Mouse (Mus musculus) limb, embryonic 14.5 days (tissue): Measurements from ENCODE around the gene Slc18b1. TPM values are rescaled to one million over a fixed set of nuclear protein-coding genes. Genes with fewer than 3 reads are reported as not detected.

ENCODE experiments used
- ATAC-seq: fragments of 200-750 bp; cut with Nextera tagmentation; 2 replicates; pipeline ENCODE4 v1.8.0; 2017; ENCODE audit warnings: low read depth, moderate number of reproducible peaks, moderate TSS enrichment; ENCODE audit not compliant: low FRiP score
- DNase-seq: peaks from one replicate; pipeline ENCODE4 v3.0.0-alpha.2; 2015; ENCODE audit warnings: low spot score
- H3K27ac ChIP-seq: fragments of 300-500 bp; sonication (generic); replicated peaks from 2 replicates; pipeline ENCODE4 v1.5.1; 2014; ENCODE audit warnings: low read depth, mild to moderate bottlenecking, low read length, moderate library complexity, mixed read lengths
- H3K27me3 ChIP-seq: fragments of 300-500 bp; sonication (generic); 2 replicates; pipeline ENCODE4 v1.6.1; 2014; ENCODE audit warnings: low read length, mixed read lengths; ENCODE audit not compliant: control insufficient read depth, insufficient read depth
- H3K36me3 ChIP-seq: fragments of 300-500 bp; sonication (generic); 2 replicates; pipeline ENCODE4 v1.6.1; 2014; ENCODE audit warnings: mild to moderate bottlenecking, low read length, moderate library complexity, mixed read lengths; ENCODE audit not compliant: control insufficient read depth, insufficient read depth
- H3K4me1 ChIP-seq: fragments of 300-500 bp; sonication (generic); 2 replicates; pipeline ENCODE4 v1.6.1; 2014; ENCODE audit warnings: antibody characterized with exemption, low read length, mixed read lengths; ENCODE audit not compliant: control insufficient read depth, insufficient read depth
- H3K4me2 ChIP-seq: fragments of 300-500 bp; sonication (generic); replicated peaks from 2 replicates; pipeline ENCODE4 v1.6.1; 2014; ENCODE audit warnings: low read depth, mild to moderate bottlenecking, low read length, moderate library complexity; ENCODE audit not compliant: severe bottlenecking
- H3K4me3 ChIP-seq: fragments of 300-500 bp; sonication (generic); replicated peaks from 2 replicates; pipeline ENCODE4 v1.5.1; 2014; ENCODE audit warnings: low read length
- H3K9ac ChIP-seq: fragments of 300-500 bp; sonication (generic); 2 replicates; pipeline ENCODE4 v1.6.1; 2014; ENCODE audit warnings: mild to moderate bottlenecking, low read depth, low read length, moderate library complexity; ENCODE audit not compliant: severe bottlenecking
- H3K9me3 ChIP-seq: fragments of 300-500 bp; sonication (generic); 2 replicates; pipeline ENCODE4 v1.6.1; 2016; ENCODE audit warnings: low read length; ENCODE audit not compliant: control insufficient read depth
- POLR2A ChIP-seq: fragments of 200-500 bp; IDR thresholded peaks from 2 replicates; pipeline ENCODE4 v1.8.0; 2012; ENCODE audit warnings: inconsistent platforms, mild to moderate bottlenecking, moderate library complexity, borderline replicate concordance; ENCODE audit not compliant: insufficient read depth, insufficient read length; ENCODE audit errors: extremely low read depth
- WGBS: fragments of 180-500 bp; shearing (Covaris S2); extraction: QIAGEN DNeasy Blood & Tissue Kit; methylation state at CpG from one replicate; pipeline ENCODE4 v1.1.7; 2014; 5-methylcytosine and 5-hydroxymethylcytosine counted together
- polyA plus RNA-seq, 2 experiments: library from polyadenylated mRNA; depleted of rRNA in 1 of 2; stranded (reverse) in 1 of 2; unstranded in 1 of 2; fragments of >200 nt; fragmentation: Nextera tagmentation in 1 of 2; extraction: Ambion mirVana in 1 of 2; gene quantifications; 2 replicates each; pipeline versions ENCODE4 v1.2.1 to v1.2.3; 2012 to 2014

Gene Slc18b1
- polyA plus RNA-seq, 2 experiments: 16.1 to 23.8 TPM

- Histone ChIP-seq H3K4me3 (no peak overlapping the region), H3K4me1 (no peaks in the 10 kb centered on the region), H3K9ac (no peak overlapping the region), H3K9me3 (no peaks in the 10 kb centered on the region), H3K4me2 (no peak overlapping the region), H3K27me3 (no peaks in the 10 kb centered on the region), H3K36me3 (no peaks in the 10 kb centered on the region), H3K27ac (no peak overlapping the region)
- TF ChIP-seq POLR2A: no peak
- ATAC-seq: no peak
- 74% methylated on average over 4 of the region's 4 CpGs for WGBS
- DNase-seq: no peak
Observed at GRCm38 (mm10) chr10:23840496-23840895, 43.7 kb downstream of the Slc18b1 start.

GRCm38 (mm10) chr10:23851228-23851912, 54.6 kb downstream of the Slc18b1 start, which contains the start of gene Vnn3:
Vnn3 (plus strand) TSS chr10:23851462.
- Histone ChIP-seq H3K4me1 (no peaks in the 10 kb centered on the region), H3K27ac (no peak within 1 kb of the TSS), H3K36me3 (no peaks in the 10 kb centered on the region), H3K4me2 (no peak within 1 kb of the TSS), H3K27me3 (no peaks in the 10 kb centered on the region), H3K9me3 (no peaks in the 10 kb centered on the region), H3K9ac (no peak within 1 kb of the TSS), H3K4me3 (no peak within 1 kb of the TSS)
- DNase-seq (no peak), ATAC-seq (no peak)
- WGBS: 81% methylated on average over 4 of the region's 4 CpGs
- TF ChIP-seq POLR2A: no peak

GRCm38 (mm10) chr10:23852096-23852495, 55.3 kb downstream of the Slc18b1 start:
- H3K4me2 ChIP-seq: no peak overlapping the region
- ATAC-seq: no peak
- no peaks in the 10 kb centered on the region for H3K27me3 ChIP-seq
- no peak overlapping the region for H3K9ac ChIP-seq
- H3K27ac ChIP-seq: no peak overlapping the region
- WGBS: 75% methylated on average over 2 of the region's 2 CpGs
- H3K4me3 ChIP-seq: no peak overlapping the region
- H3K4me1 ChIP-seq: no peaks in the 10 kb centered on the region
- no peaks in the 10 kb centered on the region for H3K36me3 ChIP-seq
- H3K9me3 ChIP-seq: no peaks in the 10 kb centered on the region
- TF ChIP-seq POLR2A: no peak
- no peak for DNase-seq

GRCm38 (mm10) chr10:23864362-23865312, 67.9 kb downstream of the Slc18b1 start:
- ATAC-seq (no peak), DNase-seq (peak; percentile 4)
- Histone ChIP-seq H3K36me3 (no peaks in the 10 kb centered on the region), H3K4me3 (no peak overlapping the region), H3K9ac (no peak overlapping the region), H3K27me3 (no peaks in the 10 kb centered on the region), H3K27ac (no peak overlapping the region), H3K9me3 (peaks cover 9% of the 10 kb centered on the region; the same call in 1 of the 2 replicates), H3K4me2 (no peak overlapping the region), H3K4me1 (no peaks in the 10 kb centered on the region)
- no peak for TF ChIP-seq POLR2A
- WGBS: 71% methylated on average over 9 of the region's 9 CpGs

Other genes starting within 250 kb of the Slc18b1 start
- 5,532 and 5,668 TPM in 2 replicates for gene Rps12, start 9.7 kb upstream of the Slc18b1 start, polyA plus RNA-seq (2012; rRNA removed)
- gene Rps12, start 9.7 kb upstream of the Slc18b1 start, polyA plus RNA-seq (2014; fragmentation: Nextera tagmentation; extraction: Ambion mirVana): 252 and 266 TPM in 2 replicates
- 0.04 and 0.08 TPM in 2 replicates for gene Vnn3, start 54.5 kb downstream of the Slc18b1 start, polyA plus RNA-seq (2012; rRNA removed)
- gene Vnn3, start 54.5 kb downstream of the Slc18b1 start, polyA plus RNA-seq (2014; fragmentation: Nextera tagmentation; extraction: Ambion mirVana): 0.11 and 0.23 TPM in 2 replicates
- gene Vnn1, start 97.7 kb downstream of the Slc18b1 start, polyA plus RNA-seq (2012; rRNA removed): 0.82 and 1.1 TPM in 2 replicates
- gene Vnn1, start 97.7 kb downstream of the Slc18b1 start, polyA plus RNA-seq (2014; fragmentation: Nextera tagmentation; extraction: Ambion mirVana): 0.96 and 1.3 TPM in 2 replicates
- not detected in 2 replicates for gene Taar1, start 123.4 kb downstream of the Slc18b1 start, polyA plus RNA-seq (2012; rRNA removed)
- gene Taar1, start 123.4 kb downstream of the Slc18b1 start, polyA plus RNA-seq (2014; fragmentation: Nextera tagmentation; extraction: Ambion mirVana): not detected in 2 replicates
- not detected in 2 replicates for gene Taar2, start 141.6 kb downstream of the Slc18b1 start, polyA plus RNA-seq (2012; rRNA removed)
- gene Taar2, start 141.6 kb downstream of the Slc18b1 start, polyA plus RNA-seq (2014; fragmentation: Nextera tagmentation; extraction: Ambion mirVana): not detected in 2 replicates
- not detected in 2 replicates for gene Taar3, start 152.6 kb downstream of the Slc18b1 start, polyA plus RNA-seq (2012; rRNA removed)
- not detected in 2 replicates for gene Taar3, start 152.6 kb downstream of the Slc18b1 start, polyA plus RNA-seq (2014; fragmentation: Nextera tagmentation; extraction: Ambion mirVana)
- gene Taar4, start 163.5 kb downstream of the Slc18b1 start, polyA plus RNA-seq (2012; rRNA removed): 0.06 TPM in 1 of 2 replicates, not detected in the other
- gene Taar4, start 163.5 kb downstream of the Slc18b1 start, polyA plus RNA-seq (2014; fragmentation: Nextera tagmentation; extraction: Ambion mirVana): not detected in 2 replicates
- gene Taar5, start 173.7 kb downstream of the Slc18b1 start, polyA plus RNA-seq (2012; rRNA removed): 0.13 and 0.20 TPM in 2 replicates
- gene Taar5, start 173.7 kb downstream of the Slc18b1 start, polyA plus RNA-seq (2014; fragmentation: Nextera tagmentation; extraction: Ambion mirVana): not detected in 2 replicates
- not detected in 2 replicates for gene Taar6, start 188.7 kb downstream of the Slc18b1 start, polyA plus RNA-seq (2012; rRNA removed)
- gene Taar6, start 188.7 kb downstream of the Slc18b1 start, polyA plus RNA-seq (2014; fragmentation: Nextera tagmentation; extraction: Ambion mirVana): not detected in 2 replicates
- gene Taar7a, start 196.5 kb downstream of the Slc18b1 start, polyA plus RNA-seq (2012; rRNA removed): not detected in 2 replicates
- gene Taar7a, start 196.5 kb downstream of the Slc18b1 start, polyA plus RNA-seq (2014; fragmentation: Nextera tagmentation; extraction: Ambion mirVana): not detected in 2 replicates
- not detected in 2 replicates for gene Taar7b, start 203.0 kb downstream of the Slc18b1 start, polyA plus RNA-seq (2012; rRNA removed)
- not detected in 2 replicates for gene Taar7b, start 203.0 kb downstream of the Slc18b1 start, polyA plus RNA-seq (2014; fragmentation: Nextera tagmentation; extraction: Ambion mirVana)
- not detected in 2 replicates for gene Taar7d, start 230.2 kb downstream of the Slc18b1 start, polyA plus RNA-seq (2012; rRNA removed)
- gene Taar7d, start 230.2 kb downstream of the Slc18b1 start, polyA plus RNA-seq (2014; fragmentation: Nextera tagmentation; extraction: Ambion mirVana): not detected in 2 replicates
- not detected in 2 replicates for gene Taar7e, start 240.6 kb downstream of the Slc18b1 start, polyA plus RNA-seq (2012; rRNA removed)
- gene Taar7e, start 240.6 kb downstream of the Slc18b1 start, polyA plus RNA-seq (2014; fragmentation: Nextera tagmentation; extraction: Ambion mirVana): not detected in 2 replicates